Mouse (Mus musculus) cerebral cortex, adult 2 months (tissue): ENCODE measurements around the gene Nsg2.

Experiments used
- WGBS: fragments of 180-500 bp; shearing (Covaris S2); methylation state at CpG from one replicate; pipeline ENCODE4 v1.1.7; 2018; 5-methylcytosine and 5-hydroxymethylcytosine counted together

Nsg2 gene

DNA sequence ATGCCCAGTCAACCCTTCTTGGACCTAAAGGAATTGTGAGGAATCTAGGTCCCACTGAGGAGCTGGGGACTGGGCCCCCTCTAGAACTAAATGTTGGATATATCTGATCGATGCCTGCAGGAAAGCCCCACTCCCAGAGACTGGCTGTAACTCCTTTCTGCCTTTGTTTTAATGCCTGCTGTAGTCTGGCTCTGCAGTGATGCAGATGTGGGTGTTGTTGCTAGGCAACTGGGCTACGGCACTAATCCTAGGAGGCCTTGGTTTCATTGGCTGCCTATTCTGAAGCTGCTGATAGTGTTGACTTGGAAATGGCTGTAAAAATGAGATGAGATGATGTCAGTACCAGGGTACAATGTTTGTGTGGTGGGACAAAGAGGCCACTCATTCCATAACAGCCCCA lies 87.1 kb downstream of the Nsg2 start:
- 7% methylated on average over 2 of the region's 2 CpGs for whole genome bisulfite sequencing

DNA sequence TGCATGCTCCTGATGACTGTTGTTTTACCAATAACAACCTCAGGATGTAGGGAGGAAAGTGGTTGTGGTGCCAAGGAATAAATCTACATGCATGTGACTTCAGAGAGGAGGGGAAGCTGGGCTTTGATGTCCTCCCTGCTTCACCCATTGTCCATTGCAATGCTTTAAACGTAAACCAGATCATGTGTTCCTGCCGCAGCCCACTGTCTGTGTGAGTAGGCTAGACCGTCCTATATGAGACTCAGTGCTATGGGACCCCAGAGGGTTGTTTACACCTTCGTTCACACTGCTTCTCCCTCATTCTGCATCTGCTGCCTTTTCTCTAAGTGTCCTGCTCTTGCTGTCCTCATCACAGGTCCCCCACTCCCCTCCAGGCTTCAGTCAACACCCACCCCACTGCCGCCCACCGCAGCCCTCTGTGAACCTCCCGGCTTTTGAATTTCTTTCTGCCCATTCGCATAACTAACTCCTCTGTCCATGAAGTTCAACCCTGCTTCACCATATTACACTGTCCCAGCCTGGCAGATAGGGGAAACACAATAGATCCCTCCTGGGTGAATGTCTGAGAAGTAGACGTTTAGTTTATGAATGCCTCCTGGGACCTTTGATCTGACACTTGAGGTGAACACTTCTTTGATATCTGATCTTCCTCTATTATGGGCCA lies 87.6 kb downstream of the Nsg2 start:
- 77% methylated on average over 9 of the region's 9 CpGs for WGBS

DNA sequence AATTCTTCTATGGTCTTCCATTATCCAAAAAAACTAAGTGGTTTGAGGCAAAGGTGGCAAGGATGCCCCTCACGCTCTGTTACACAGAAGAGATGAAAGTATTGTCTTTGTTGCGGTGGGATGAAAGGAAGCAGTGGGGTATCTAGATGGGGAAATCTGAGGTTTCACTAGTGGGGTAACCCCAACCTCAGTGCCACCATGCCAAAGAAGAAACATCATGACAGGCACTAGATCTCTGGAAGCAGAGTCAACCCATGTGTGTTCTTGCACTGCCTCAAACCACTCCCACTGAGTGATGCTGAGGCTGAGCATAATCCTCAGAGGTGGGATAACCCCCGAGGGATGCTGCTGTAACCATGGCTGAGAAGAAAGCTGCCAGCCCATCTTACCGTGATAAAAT lies 95.5 kb downstream of the Nsg2 start:
- WGBS: 76% methylated on average over 4 of the region's 4 CpGs

DNA sequence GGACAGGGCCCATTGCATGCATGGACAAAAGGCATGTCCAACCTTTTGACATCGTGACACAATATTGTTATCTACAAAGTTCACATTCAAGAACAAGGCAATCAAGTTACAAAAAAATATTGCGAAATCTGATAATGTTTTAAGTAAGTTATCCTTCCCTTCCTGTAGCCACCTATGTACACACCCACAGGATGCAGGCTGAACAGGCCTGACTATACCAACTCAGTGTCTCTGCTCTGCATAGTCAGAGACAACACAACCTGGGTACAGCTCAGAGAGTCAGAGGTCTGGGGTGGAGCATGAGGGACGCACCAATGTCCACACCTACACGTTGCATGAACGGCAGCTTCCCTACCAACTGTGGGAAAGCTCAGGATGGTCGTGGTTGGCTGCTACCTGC lies 96.1 kb downstream of the Nsg2 start:
- WGBS: 91% methylated on average over 6 of the region's 6 CpGs

DNA sequence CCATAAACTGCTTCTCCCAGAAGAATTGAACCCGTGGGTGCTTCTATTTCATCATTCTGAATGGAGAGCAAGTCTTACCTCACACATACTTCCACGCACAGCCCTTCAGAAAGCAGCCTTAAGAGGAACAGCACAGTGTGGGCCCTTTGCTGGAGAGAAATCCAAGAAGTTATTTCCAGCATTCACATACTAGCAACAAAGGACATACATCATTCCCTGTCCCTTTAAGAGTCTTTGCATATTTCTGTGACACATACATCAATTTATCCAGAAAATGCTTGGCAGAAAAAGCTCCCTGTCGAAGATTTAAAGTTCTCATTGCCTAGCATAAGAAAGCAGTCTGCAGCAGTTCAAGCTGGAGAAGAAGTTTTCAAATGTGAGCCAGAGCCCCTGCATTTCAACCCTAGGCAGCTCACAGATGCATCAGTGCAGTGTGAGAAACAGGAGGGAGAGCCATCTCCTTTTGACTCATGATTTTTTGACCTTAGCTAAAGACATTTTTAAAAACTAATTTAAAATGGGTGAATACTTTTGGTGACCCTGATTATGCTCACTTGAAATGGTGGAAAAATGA lies 100.9 kb downstream of the Nsg2 start:
- 41% methylated on average over 3 of the region's 3 CpGs for WGBS

DNA sequence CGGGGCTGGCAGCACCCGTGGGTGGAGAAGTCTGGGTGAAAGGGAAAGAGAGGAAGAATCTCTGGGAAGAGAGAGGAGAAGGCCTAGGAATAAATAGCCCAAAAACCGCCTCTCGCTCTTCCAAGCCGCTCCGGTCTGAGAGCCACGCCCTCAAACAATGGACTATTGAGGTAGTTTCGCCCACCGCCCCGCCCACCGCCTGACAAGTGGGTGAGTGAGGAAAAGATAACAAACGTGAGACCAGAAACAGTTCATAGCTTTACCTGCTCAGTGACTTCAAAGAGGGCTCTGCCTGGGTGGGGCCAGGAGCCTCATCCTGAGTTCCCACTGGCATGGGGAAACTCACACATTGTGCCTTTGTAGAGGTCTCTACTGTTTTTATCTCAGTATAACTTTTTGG lies 102.7 kb downstream of the Nsg2 start:
- WGBS: 15% methylated on average over 12 of the region's 12 CpGs

DNA sequence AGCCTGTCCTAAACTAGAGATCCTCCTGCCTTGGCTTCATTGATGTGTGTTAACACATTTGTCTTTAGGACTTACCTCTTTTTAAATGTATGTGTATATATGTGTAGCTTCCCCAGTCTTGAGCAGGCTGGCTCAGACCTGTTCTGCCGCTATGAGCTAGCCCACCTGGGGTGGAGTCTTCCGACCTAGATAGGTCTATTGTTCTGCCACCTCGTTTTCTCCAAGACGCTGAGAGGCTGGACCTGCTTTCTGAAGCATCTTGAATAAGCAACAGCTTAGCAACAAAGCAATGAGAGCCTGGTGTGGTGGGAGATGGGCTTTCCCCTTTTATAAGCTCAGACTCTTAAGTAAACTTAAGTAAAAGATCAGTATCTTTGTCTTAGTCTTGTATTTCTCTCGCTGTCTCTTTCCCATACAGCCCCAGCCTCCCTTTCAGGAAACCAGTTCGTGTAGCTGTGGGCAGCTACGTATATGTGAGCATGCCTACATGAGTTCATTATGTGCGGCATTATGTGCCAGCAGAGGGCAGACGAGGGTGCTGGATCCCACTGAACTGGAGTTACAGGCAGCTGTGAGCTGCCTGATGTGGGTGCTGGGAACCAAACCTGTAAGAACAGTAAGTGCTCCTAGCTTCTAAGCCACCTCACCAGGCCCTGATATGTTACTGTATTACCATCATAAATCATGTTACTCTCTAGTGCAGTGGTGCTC lies 104.3 kb downstream of the Nsg2 start:
- 72% methylated on average over 9 of the region's 9 CpGs for WGBS

DNA sequence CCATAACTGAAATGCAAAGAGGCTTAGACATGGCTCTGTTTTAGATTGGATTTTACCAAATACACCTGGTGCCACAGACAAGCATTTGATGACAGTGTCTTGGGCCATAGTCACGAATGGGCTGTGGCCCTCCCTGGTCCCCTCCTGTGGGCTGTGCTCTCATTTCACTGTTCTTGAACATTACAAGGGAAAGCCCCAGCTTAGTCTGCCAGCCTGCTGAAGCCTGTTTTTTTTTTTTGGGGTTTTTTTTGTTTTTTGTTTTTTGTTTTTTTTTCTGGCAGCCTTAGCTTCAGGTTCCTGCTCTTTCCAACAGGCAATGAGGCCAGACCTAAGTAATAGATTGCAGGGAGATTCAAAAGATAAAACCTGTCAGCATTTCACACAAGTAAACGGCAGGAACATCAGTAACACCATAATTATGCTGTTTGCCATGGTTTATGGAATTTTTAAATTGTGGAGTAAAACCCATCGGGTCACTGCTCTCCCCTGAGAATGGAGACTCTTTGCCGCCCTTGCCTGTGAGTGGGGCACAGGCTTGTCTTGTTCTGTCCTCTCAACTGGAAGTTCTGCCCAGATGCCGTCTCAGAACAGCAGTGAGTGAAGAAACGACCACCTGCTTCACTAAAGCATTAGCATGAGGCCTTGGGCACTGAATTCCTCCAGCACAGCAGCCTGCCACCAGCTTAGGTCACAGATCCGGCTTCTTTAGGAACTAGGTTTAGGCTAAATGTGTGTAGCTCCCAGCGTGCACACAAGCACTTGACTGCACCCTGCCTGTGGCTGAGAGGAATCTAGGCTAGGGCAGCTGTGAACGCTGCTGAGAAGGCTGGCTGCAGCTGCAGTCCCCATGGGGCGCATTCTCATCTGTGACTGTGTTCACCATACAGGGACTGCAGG lies 105.7 kb downstream of the Nsg2 start:
- 48% methylated on average over 10 of the region's 10 CpGs for WGBS

DNA sequence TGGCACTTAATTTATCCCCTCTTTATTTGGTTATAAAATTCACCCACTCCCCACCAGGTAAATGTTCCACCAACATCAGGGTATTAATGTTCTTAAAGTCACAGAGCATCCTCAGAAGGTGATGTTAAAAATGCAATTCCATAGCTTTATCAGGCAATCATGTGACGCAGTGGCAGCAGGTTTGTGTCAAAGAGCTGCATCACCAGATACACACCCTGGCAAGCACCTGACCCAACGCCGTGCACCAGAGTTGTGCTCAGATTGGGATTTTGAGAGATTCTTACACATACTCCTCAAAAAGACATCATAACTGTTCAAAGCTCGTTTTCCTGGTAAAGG lies 106.4 kb downstream of the Nsg2 start:
- WGBS: 89% methylated on average over 4 of the region's 4 CpGs

DNA sequence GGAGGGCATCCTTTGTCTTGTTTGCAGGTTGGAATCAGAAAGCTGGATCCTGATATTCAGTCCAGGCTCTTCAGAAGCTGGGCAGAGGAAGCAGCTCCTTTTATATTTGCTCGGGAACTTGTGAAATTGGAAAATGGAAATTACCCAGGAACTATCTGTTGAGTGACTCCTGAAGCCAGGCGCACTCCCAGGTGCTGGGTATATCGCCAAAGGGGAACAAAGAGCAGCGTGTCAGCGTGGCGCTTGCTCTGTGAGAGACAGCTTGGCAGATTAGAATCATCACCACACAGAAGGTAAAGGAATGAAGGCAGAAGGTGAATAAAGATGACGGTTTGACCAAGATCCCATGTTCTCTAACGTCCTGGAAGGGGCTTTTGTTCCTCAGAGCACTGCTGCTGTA lies 108.2 kb downstream of the Nsg2 start:
- whole genome bisulfite sequencing: 75% methylated on average over 8 of the region's 8 CpGs
